Mouse (Mus musculus): ENCODE data around the gene Ankrd33b.

Ankrd33b gene

DNA sequence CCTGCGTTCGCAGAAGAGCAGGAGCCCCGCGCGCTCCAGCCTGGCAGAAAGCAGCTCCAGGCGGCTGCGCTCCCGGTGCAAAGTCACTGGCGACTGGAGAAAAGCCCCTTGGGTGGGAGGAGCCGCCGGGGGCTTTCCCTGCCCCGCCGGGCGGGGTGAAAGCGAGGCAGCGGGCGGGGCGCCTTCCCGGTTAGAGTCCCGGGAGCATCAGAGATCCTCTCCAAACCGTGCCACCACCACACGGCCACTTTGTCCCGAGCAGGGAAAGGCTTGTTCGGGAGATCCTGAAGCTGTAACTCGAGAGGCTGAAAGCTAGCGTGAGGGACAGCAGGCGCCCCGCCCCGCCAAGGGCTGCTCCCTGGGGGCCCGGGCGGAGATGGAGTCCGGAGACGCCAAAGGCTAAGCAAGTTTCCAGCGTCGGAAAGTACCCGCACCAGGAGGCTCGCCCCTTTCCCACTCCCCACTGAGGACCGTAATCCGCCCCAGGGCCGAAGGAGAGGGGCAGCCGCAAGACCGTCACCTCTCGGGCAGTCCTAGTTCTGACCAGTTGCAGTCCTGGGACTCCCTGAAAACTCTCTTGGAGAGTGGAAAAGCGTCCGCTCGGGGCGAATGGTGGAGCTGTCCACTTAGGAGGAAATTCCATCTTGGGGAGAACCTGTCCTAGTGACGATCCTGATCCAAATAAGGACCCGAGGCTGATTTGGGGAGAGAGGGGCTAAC, at the start of gene Ankrd33b:
Ankrd33b (minus strand) TSS at position 246 of the 720 bp plus-strand sequence.
- WGBS = 1% methylated on average over 49 of the region's 49 CpGs

DNA sequence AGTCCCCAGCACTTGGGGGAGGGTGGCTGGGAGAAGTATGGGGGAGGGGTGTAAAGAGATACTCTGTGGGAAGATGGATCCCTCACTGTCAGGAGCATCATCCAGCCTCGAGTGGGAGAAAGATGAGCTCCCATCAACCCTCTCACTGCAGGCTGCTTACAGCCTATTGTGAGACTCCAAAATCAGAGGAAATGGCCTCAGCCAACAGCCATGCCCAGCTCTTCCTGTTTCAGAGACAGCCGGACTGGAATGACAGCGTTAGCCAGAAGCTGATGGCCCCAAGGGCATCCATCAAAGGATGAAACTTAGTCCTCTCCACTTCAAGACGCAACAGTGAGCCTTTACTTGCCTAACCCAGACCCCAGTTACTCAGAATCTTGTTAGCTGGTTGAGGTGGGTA, 47.7 kb upstream of the Ankrd33b start:
- WGBS = 57% methylated on average over 4 of the region's 4 CpGs

DNA sequence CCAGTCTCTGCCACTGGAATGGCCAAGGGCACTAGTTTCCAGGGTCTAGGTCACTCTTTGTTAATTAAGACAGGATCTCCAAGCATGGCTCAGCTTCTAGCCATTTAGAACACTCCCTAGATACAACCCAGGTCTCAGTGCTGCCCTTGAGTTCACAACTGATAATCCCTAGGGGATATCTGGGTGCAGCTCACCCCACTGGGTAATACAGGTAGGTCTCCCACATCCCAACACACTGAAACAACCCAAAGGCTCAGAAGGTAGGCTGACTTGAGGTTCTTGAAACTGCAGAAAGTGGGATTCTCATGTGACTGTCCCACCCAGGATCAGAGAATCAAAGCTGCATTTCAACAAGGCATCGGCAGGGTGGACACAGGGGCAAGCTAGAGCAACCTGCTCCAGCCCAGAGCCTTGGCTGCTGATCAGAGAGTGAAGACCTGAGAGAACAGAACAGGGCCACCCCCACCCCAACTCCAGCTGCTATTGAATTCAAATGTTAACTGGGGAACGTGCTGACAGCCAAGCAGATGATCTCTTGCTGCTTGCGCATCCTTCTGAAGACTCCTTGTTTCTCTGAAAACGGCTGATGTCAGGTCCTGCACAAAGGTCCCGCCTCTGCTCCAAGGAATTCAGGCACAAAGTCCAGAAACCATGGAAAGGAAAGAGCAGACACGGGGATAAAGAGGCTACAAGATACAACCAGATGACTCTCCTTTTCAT, 46.8 kb upstream of the Ankrd33b start:
- WGBS = 46% methylated on average over 6 of the region's 6 CpGs

DNA sequence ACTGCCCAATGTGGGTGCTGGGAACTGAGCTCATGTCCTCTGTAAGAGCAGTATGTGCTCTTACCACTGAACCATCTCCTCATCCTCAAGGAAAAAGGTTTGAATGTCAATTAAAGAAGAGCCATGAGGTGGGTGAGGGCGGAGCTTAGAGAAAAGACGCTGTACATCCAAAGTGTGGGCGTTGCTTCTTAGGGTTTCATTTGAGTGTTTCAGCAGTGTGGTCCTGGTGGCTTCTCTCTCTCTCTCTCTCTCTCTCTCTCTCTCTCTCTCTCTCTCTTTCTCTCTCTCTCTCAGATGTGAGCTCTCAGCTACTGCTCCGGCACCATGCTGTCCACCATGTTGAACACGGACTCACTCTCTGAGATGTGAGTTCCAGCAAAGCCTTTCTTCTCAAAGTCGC, 46.1 kb upstream of the Ankrd33b start:
- WGBS = 89% methylated on average over 6 of the region's 6 CpGs

DNA sequence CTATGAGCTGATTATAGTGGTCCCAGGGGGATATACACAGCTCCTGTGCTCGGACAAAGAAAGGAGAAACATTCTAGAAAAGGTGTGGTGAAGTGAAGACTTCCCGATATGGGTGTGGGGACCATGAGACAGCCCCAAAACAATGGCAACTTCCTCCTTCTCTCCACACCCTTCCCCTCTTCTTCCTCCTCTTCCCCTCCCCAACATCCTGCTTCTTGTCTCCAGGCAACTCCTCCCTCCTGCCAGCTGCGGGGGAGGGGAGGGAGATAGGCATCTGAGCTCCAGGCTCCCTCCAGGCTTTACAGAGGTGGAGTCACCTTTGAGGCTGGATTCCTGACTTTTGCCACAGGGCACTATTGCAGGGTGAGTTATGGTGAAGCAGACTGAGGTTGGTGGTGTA, 45.4 kb upstream of the Ankrd33b start:
- WGBS = 69% methylated on average over 3 of the region's 3 CpGs

DNA sequence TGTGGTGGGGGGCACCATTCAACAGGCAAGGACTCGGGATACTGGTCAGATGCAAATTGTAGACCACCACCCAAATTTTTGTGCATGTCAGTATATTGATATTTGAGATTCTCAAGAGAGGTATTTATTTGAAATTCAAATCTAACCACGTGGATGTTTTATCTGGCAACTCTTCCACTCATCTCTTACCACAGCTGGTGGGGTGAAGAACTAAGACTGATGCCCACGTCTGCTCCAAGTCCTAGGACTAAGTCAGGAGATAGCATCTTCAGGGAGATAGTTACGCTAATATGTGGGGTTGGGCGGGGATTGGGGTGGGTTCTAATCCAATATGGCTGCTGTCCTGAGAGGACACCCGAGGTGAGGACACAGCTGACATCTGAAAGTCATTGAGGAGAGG, 44.9 kb upstream of the Ankrd33b start:
- WGBS = 73% methylated on average over 6 of the region's 6 CpGs

DNA sequence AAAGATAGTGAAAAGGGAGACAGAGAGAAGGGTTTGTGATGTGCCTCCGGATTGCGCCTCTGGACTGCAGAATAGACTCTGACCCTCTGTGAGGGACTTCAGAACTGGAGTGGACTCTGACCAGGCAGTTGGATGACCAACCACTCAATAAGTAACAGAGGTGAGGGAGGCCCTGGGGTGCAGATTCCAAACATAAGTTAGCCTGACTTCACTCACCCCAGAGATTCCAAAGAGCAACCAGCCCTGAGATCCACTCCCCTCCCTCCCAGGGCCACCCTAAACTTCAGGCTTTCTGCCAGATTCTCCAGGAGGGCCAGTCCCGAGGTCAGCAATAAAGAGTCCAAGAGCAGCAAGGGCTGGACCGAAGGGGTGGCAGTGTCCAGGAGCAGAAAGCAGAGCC, 40.0 kb upstream of the Ankrd33b start:
- WGBS = 77% methylated on average over 4 of the region's 4 CpGs

DNA sequence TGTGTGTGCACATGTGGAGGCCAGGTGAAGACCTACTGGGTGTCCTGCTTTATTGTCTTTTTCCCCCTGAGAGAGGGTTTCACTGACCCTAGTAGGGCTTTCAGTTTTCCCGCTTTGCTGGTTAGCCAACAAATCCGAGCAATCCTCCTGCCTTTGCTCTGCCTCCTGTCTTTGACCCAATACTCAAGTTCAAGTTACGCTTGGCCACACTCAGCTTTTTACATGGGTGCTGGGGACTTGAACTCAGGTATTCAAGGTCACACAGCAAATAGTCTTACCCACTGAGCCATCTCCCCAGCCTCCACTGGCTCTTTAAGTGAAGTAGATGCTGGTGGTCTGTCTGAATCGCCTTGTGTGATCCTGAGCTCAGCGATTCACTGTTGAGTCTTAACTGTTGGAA, 39.4 kb upstream of the Ankrd33b start:
- WGBS = 84% methylated on average over 5 of the region's 5 CpGs

DNA sequence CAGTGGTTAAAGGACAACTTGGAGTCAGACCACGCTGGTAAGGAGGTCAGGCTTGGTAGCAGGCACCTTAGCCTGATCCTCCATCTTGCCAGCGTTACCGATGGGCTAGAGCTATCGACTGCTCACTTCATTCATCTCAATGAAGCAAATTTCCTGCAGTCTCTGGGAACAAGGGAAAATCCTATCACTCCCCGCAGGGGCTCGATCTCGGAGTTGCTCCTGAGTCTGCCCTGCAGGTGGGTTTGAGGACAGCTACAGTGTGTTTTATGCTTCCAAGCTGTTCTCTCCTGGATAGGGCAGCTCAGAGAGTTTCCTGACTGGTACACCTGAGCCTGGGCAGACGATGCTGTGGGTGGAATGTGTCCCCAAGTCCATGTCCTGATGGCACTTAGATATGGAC, 36.8 kb upstream of the Ankrd33b start:
- WGBS = 90% methylated on average over 8 of the region's 8 CpGs

DNA sequence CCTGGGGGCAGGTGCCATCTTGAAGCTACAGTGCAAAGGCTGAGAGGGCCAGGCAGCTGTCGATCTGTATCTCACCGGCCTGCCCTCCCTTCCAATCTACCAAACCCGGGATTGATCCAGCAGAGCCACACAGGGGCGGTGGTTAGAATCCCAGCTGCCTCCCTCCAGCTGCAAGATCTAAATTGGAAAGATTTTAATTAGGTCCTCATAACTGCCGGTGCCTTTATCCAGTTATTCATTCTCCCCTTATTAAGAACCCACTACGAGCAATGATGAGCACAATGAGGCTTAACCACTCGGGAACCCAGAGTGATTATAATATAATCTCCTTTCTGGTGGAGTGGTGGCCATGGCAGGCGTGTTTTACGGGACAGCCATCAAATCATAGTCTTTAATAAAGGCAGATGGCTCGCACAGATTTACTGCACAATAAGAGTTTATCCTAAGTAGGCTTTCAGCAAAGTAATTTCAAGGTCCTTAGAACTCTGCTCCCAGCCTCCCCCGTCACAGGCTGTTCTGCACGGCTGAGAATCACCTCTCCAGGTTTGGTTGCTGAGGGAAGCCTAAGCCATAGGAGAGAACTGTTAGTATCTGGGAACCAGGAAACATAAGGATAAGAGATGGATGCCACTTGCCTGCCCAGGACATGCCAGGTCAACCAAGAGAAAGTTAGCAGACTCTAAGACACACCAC, 34.8 kb upstream of the Ankrd33b start:
- 66% methylated on average over 12 of the region's 12 CpGs for WGBS

DNA sequence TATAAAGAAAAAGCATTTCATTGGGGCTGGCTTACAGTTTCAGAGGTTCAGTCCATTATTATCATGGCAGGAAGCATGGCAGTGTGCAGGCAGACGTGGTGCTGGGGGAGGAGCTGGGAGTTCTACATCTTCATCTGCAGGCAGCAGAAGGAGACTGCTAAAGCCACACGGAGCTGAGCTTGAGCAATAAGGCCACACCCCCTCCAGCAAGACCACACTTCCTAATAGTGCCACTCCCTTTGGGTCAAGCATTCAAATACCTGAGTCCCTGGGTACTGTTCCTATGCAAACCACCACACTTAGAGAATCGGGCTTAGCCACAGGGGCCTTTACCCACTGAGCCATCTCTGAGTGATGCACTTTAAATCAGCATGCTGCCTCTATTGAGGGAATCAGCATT, 33.4 kb upstream of the Ankrd33b start:
- 57% methylated on average over 3 of the region's 3 CpGs for WGBS

DNA sequence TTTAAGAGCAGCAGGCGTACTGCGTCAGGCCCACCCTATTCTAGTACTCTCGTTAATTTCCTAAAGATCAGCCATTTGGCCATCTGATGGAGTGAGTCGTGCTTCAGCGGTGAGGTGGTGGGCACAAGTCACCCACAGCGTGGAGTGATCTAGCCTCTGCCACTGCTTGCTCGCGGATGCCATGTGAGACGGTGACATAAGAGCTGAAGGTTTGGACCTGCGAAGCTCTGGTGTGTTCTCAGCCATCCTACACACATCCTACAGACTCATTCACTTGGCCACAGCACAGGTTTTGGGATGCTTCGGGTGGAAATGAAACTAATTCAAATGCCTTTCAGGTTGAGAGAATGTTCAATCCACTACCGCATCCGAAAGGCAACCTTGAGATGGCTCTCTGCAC, 31.2 kb upstream of the Ankrd33b start:
- 60% methylated on average over 13 of the region's 13 CpGs for WGBS

DNA sequence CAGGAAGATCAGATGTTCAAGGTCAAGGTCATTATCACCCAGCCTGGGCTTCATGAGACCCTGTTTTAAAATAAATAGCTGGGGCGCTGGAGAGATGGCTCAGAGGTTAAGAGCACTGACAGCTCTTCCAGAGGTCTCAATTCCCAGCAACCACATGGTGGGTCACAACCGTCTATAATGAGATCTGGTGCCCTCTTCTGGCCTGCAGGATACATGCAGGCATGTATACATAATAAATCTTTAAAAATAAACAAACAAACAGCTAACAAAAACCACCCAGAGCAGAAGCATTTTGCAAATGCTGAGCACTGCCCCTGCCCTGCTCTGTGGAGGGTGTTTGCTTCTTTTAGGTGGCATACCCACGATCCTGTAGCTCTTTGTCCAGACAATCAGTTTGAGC, 29.9 kb upstream of the Ankrd33b start:
- WGBS = 87% methylated on average over 3 of the region's 3 CpGs

DNA sequence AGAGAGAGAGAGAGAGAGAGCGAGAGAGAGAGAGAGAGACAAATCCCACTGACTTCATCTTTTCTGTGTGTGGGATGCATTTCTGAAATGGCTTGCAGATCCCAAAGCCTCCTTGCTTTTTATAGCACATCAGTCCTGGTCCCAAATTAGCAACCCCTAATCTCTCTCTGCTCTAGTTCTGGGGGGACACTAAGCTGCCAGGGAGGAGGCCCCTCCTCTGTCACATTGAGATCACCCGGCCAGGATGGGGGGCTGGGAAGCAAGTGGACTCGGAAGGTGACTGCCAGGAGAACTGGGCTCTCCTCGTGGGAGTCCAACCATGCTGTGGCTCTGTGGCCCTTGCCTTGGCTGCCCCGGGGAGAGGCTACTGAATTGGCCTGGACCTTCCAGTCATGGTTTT, 29.2 kb upstream of the Ankrd33b start:
- WGBS = 52% methylated on average over 5 of the region's 5 CpGs

DNA sequence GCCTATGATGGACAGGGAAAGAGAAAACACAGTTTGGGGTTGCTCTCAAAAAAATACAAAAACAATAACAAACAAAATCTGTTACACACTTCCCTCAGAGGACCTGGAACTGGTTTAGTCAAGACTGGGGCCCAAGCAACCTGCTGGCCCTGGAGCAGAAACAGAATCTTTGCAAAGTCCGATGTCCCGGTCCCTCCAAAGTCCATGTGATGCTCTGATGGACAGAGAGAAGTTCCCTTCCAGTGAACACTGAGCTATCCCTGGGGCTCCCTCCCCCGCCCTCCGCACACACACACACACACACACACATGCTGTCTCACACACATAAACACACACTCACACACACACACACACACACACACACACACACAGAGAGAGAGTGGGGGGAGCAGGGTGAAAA, 28.5 kb upstream of the Ankrd33b start:
- 66% methylated on average over 4 of the region's 4 CpGs for WGBS

DNA sequence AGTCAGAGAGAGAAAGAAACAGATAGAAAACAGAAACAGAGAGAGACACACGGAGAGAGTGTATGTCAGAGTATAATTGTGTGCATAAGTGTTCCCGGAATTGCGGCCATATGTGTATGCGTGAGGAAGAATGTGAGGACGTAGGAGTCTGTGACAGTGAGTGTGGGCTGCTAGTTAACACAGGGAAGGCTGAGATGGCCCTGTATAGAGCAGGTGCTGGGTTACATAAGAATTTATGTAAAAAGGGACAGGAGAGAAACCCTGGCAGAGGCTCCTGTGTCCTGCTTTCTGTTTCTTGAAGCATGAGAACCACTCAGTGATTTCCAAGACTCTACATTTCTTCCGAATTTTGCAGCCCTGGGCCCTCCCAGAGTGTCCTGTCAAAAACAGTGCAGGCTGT, 25.9 kb upstream of the Ankrd33b start:
- 40% methylated on average over 6 of the region's 6 CpGs for WGBS

DNA sequence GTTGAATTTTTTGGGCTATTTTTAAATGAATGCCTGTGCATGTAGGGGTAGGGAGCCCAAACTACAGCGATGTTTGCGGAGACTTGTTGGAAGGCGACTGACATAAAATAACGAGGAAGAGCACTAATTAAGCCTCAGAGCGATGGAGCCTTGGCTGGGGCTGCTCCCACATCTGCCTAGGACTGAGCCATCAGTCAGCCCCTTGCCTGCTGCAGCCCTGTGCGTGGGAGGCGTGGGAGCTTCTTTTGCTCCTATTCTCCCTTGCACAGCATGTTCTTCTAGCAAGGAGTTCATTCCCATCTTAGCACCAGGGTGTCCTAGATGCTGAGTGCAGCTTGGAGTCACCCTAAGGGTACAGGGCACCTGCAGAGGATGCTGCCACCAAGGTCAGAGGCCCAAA, 25.2 kb upstream of the Ankrd33b start:
- WGBS = 42% methylated on average over 7 of the region's 7 CpGs

DNA sequence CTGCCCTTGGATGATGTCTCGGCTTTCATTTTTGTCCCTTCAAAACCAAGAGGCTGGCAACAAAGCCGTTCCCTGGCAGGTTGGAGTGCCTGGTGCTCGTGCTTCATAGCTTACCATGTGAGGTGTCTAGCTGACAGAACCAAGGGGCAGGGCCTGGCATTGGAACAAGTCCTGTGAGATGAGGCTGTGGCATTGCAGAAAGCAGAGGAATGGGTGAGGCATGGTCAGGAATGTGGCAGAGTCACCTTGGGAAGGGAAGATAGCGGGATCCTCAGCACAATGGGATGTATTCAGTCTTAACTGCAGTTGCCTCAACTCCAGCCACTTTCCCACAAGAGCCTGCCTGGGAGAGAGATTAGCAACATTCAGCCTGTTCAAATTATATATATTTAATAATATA, 24.6 kb upstream of the Ankrd33b start:
- 74% methylated on average over 4 of the region's 4 CpGs for WGBS

DNA sequence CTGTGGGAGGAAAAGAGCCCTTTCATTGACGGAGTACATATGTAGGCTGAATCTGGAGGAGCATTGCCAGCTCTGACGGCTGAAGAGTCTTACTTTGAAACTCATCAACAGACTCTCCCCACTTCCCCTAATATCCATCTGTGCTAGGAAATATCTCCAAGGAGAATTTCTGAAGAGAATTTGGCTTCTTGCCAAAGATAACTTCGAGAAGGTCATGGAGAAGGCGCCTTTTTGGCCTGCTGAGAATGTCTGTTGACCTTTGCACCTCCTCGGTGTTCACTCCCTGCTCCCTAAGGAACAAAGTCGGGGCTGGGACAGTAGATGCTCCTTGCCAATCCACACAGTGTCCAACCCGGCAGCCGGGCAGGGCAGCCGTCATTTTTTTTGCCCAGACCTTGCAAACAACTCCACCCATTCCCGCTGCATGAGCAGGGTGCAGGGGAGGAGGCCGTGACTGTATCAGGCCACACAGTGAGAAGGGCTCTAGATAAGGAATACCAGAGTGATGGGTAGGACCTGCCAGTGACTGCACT, 14.5 kb upstream of the Ankrd33b start:
- WGBS = 48% methylated on average over 11 of the region's 11 CpGs

DNA sequence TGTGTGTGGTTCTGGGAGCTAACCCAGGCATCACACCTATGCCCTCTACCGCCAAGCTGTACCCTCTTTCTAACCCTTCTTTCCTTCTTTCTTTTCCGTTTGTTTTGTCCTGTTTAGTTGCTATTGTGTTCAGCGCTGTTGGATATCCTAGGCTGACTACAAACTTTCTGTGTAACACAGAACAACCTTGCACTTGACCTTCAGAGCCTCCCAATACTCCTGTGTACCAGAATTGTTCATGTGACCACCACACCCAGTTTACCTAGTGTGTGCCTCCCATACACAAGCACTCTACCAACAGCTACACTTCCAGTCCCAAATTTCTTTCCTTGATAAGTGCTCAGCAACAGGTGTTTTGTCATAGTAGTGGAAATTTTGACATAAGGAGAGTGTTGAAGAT, 11.9 kb upstream of the Ankrd33b start:
- 89% methylated on average over 3 of the region's 3 CpGs for WGBS

DNA sequence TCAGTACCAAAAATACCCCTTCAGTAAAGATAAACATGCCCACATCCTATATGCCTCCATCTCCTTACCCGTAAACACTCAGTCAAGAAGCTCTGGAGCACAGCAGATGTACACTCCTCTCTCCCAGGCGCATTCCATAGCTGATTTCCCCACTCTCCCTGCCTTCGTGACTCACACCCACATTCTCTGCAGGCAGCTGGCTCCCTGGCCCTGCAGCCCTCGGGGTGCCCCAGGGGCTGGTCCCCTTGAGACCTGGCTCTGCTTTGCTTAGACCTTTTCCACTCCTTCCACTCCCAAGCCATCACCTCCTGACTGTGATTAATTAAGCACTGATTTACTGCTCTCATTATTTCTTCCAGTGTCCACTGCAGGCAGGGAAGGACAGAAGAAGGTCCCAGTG, 7.7 kb upstream of the Ankrd33b start:
- 24% methylated on average over 4 of the region's 4 CpGs for WGBS

DNA sequence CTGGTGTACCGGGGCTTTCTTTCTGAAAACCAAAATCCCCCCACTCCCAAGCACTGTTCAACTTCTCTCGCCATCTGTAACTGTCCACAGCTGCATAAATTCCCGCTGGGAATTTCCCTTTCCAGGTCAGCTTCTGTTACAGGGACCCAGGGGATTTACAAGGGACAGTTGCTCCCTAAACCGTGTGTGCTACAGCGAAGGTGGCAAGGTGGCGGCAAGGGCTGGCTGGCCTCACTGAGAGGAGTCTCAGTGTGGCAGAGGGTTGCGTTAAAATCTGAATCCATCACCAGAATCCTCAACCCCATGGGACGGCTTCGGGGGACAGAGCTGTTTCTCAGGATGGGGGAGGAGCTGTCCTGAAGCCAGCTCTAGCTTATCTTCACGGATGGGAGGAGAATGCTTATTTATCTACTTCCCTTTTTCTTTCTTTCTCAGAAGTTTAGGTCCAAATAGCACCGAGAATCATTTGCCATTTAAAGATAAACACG, 1.6 kb upstream of the Ankrd33b start:
- 52% methylated on average over 12 of the region's 12 CpGs for WGBS

DNA sequence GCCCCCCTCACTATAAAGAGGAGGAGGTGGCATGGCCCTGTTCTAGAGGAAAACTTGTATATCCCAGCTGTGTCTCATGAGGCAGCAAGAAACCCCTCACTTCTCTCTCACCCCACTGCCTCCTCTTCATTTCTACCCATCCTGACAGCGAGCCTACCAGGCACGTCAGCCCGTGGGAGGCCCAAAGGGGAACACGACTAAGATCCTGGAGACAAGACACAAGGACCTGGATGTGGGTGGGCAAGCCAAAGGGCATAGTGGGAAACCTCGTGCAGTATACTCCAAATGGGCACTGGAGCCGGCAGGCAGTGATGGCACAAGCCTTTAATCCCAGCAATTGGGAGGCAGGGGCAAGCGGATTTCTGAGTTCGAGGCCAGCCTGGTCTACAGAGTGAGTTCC, 1.0 kb upstream of the Ankrd33b start:
- WGBS = 40% methylated on average over 8 of the region's 8 CpGs
